Mouse (Mus musculus) liver, embryonic 14.5 days (tissue): ENCODE measurements around the gene Gnpat. TPM values are rescaled to one million over a fixed set of nuclear protein-coding genes. Genes with fewer than 3 reads are reported as not detected.

Source experiments
- ATAC-seq: fragments of 200-750 bp; cut with Nextera tagmentation; 2 replicates; pipeline ENCODE4 v1.8.0; 2017; ENCODE audit warnings: moderate number of reproducible peaks, mild to moderate bottlenecking, moderate library complexity; ENCODE audit not compliant: insufficient read depth
- DNase-seq, 3 experiments: peaks; one replicate each; pipeline ENCODE4 v3.0.0-alpha.2; 2012 to 2013; ENCODE audit warnings: low read depth in 3 of 3, low spot score in 3 of 3
- H3K27ac ChIP-seq: fragments of 300-500 bp; sonication (generic); 2 replicates; pipeline ENCODE4 v1.5.1; 2014; ENCODE audit warnings: moderate library complexity, mild to moderate bottlenecking, control low read depth, inconsistent platforms
- H3K27me3 ChIP-seq: fragments of 300-500 bp; sonication (generic); 2 replicates; pipeline ENCODE4 v1.6.1; 2014; ENCODE audit warnings: mild to moderate bottlenecking, low read length, moderate library complexity; ENCODE audit not compliant: control insufficient read depth, insufficient read depth
- H3K36me3 ChIP-seq: fragments of 300-500 bp; sonication (generic); replicated peaks from 2 replicates; pipeline ENCODE4 v1.6.1; 2014; ENCODE audit warnings: low read depth; ENCODE audit not compliant: control insufficient read depth, insufficient read depth
- H3K4me1 ChIP-seq, 2 experiments: fragments of 200-500 bp in 1 of 2; fragments of 300-500 bp in 1 of 2; sonication (generic) in 1 of 2; replicated peaks; 2 replicates each; pipeline ENCODE4 v1.6.1; 2012 to 2014; ENCODE audit warnings: antibody characterized with exemption in 1 of 2, inconsistent platforms in 1 of 2, low read length in 1 of 2; ENCODE audit not compliant: control insufficient read depth in 2 of 2, insufficient read depth in 2 of 2
- H3K4me2 ChIP-seq: fragments of 300-500 bp; sonication (generic); 2 replicates; pipeline ENCODE4 v1.6.1; 2014; ENCODE audit warnings: low read depth, mild to moderate bottlenecking, control low read depth, moderate library complexity
- H3K4me3 ChIP-seq, 2 experiments: fragments of 200-500 bp in 1 of 2; fragments of 300-500 bp in 1 of 2; sonication (generic) in 1 of 2; 2 replicates each; pipeline ENCODE4 v1.5.1; 2012 to 2014; ENCODE audit warnings: low read depth in 2 of 2, low read length in 2 of 2, mild to moderate bottlenecking in 2 of 2, control low read depth in 1 of 2, inconsistent platforms in 1 of 2, moderate library complexity in 1 of 2; ENCODE audit not compliant: insufficient read depth in 1 of 2
- H3K9ac ChIP-seq: fragments of 300-500 bp; sonication (generic); replicated peaks from 2 replicates; pipeline ENCODE4 v1.6.1; 2014; ENCODE audit warnings: mild to moderate bottlenecking, control low read depth, moderate library complexity
- H3K9me3 ChIP-seq: fragments of 300-500 bp; sonication (generic); 2 replicates; pipeline ENCODE4 v1.6.1; 2016; ENCODE audit warnings: low read length, mixed read lengths; ENCODE audit not compliant: control insufficient read depth
- CTCF ChIP-seq: IDR thresholded peaks from 2 replicates; pipeline ENCODE4 v1.5.1; 2016; ENCODE audit warnings: antibody characterized with exemption, low read depth, control low read depth
- EP300 ChIP-seq: IDR thresholded peaks from 2 replicates; pipeline ENCODE4 v1.6.1; 2016; ENCODE audit warnings: antibody characterized with exemption, low read depth
- WGBS: fragments of 180-500 bp; shearing (Covaris S2); extraction: QIAGEN DNeasy Blood & Tissue Kit; methylation state at CpG from one replicate; pipeline ENCODE4 v1.1.7; 2014; ENCODE audit not compliant: insufficient replicate concordance; 5-methylcytosine and 5-hydroxymethylcytosine counted together
- polyA plus RNA-seq, 2 experiments: library from polyadenylated mRNA; depleted of rRNA in 1 of 2; stranded (reverse) in 1 of 2; unstranded in 1 of 2; fragments of >200 nt; fragmentation: Nextera tagmentation in 1 of 2; extraction: Ambion mirVana in 1 of 2; gene quantifications; 2 replicates each; pipeline versions ENCODE4 v1.2.1 to v1.2.3; 2012 to 2014

Gnpat gene
- polyA plus RNA-seq, 2 experiments: 35.7 to 39.0 TPM

DNA sequence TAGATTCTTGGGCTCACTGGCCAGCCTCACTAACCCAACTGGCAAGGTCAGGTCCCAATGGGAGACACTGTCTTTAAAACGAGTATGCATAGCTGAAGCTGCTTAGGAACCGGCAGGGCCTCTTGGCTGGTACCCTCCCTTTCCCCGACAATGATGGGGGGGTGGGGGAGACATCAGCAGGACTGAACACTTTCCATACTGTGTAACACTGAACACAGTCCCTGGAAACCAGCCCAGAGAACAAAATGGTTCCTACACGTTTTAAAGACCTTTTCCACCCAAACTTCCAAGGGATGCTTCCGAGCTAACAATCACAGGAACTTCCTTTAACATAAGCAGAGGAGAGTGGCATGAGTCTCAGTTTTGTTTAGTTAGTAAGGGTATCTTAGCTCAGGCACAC is 72.3 kb downstream of the Gnpat start:
- WGBS: 63% methylated on average over 5 of the region's 5 CpGs
- Histone ChIP-seq H3K4me2 (no peak overlapping the region), H3K27me3 (no peaks in the 10 kb centered on the region), H3K36me3 (no peaks in the 10 kb centered on the region), H3K27ac (no peak overlapping the region), H3K4me1 (no peaks in the 10 kb centered on the region), H3K9ac (no peak overlapping the region), H3K9me3 (no peaks in the 10 kb centered on the region), H3K4me3 (no peak overlapping the region)
- TF ChIP-seq CTCF (no peak), EP300 (no peak)
- no peak for ATAC-seq
- DNase-seq: no peak

DNA sequence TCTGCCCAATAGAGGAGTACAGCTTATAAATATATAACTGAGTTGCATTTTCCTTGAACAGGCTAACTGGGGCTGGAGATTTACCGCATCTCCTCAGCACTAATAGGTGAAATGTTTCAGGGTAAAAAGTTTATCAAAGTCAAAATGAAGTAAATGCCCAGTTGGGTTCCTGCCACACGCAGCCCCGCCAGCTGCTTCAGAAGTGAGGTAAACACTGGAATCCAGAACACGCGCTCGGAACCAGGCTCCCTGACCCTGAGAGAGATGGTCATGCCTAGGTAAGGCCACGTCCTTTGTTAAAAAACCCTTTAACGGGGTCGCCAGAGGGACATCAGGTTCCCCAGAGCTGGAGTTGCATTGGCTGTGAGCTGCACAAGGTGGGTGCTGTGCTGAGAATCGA is 73.9 kb downstream of the Gnpat start:
- Histone ChIP-seq H3K36me3 (no peaks in the 10 kb centered on the region), H3K27me3 (no peaks in the 10 kb centered on the region), H3K9me3 (no peaks in the 10 kb centered on the region), H3K9ac (no peak overlapping the region), H3K4me3 (no peak overlapping the region), H3K4me1 (no peaks in the 10 kb centered on the region), H3K27ac (no peak overlapping the region), H3K4me2 (no peak overlapping the region)
- WGBS: 82% methylated on average over 10 of the region's 10 CpGs
- DNase-seq (no peak), ATAC-seq (no peak)
- TF ChIP-seq CTCF (no peak), EP300 (no peak)

GRCm38 (mm10) chr8:124937293-124937692 is 74.5 kb downstream of the Gnpat start:
- H3K4me1 ChIP-seq: no peaks in the 10 kb centered on the region
- no peaks in the 10 kb centered on the region for H3K27me3 ChIP-seq
- no peak overlapping the region for H3K9ac ChIP-seq
- H3K27ac ChIP-seq: no peak overlapping the region
- no peaks in the 10 kb centered on the region for H3K9me3 ChIP-seq
- H3K4me2 ChIP-seq: no peak overlapping the region
- no peak overlapping the region for H3K4me3 ChIP-seq
- DNase-seq (no peak), ATAC-seq (no peak)
- 74% methylated on average over 4 of the region's 4 CpGs for WGBS
- no peaks in the 10 kb centered on the region for H3K36me3 ChIP-seq
- TF ChIP-seq CTCF: no peak
- TF ChIP-seq EP300: no peak

Other genes with a start within 250 kb of the Gnpat start
- gene 2310022B05Rik, start 199.7 kb upstream of the Gnpat start, polyA plus RNA-seq (2012; rRNA removed): 8.2 and 8.7 TPM in 2 replicates
- gene 2310022B05Rik, start 199.7 kb upstream of the Gnpat start, polyA plus RNA-seq (2014; fragmentation: Nextera tagmentation; extraction: Ambion mirVana): 5.5 and 7.7 TPM in 2 replicates
- gene Ttc13, start 141.1 kb upstream of the Gnpat start, polyA plus RNA-seq (2012; rRNA removed): 7.3 and 12.0 TPM in 2 replicates
- gene Ttc13, start 141.1 kb upstream of the Gnpat start, polyA plus RNA-seq (2014; fragmentation: Nextera tagmentation; extraction: Ambion mirVana): 18.3 and 19.4 TPM in 2 replicates
- 5.5 and 6.0 TPM in 2 replicates for gene Arv1, start 140.9 kb upstream of the Gnpat start, polyA plus RNA-seq (2012; rRNA removed)
- 4.2 and 5.1 TPM in 2 replicates for gene Arv1, start 140.9 kb upstream of the Gnpat start, polyA plus RNA-seq (2014; fragmentation: Nextera tagmentation; extraction: Ambion mirVana)
- 2.0 and 2.2 TPM in 2 replicates for gene Fam89a, start 111.2 kb upstream of the Gnpat start, polyA plus RNA-seq (2012; rRNA removed)
- gene Fam89a, start 111.2 kb upstream of the Gnpat start, polyA plus RNA-seq (2014; fragmentation: Nextera tagmentation; extraction: Ambion mirVana): 2.5 and 2.7 TPM in 2 replicates
- gene Trim67, start 69.9 kb upstream of the Gnpat start, polyA plus RNA-seq (2012; rRNA removed): 0.03 and 0.11 TPM in 2 replicates
- gene Trim67, start 69.9 kb upstream of the Gnpat start, polyA plus RNA-seq (2014; fragmentation: Nextera tagmentation; extraction: Ambion mirVana): 0.03 and 0.05 TPM in 2 replicates
- gene 2810004N23Rik, start 87 bp downstream of the Gnpat start, polyA plus RNA-seq (2012; rRNA removed): 8.9 and 13.5 TPM in 2 replicates
- gene 2810004N23Rik, start 87 bp downstream of the Gnpat start, polyA plus RNA-seq (2014; fragmentation: Nextera tagmentation; extraction: Ambion mirVana): 17.9 and 18.2 TPM in 2 replicates
- gene Exoc8, start 34.7 kb downstream of the Gnpat start, polyA plus RNA-seq (2012; rRNA removed): 2.6 and 3.7 TPM in 2 replicates
- 2.4 and 2.6 TPM in 2 replicates for gene Exoc8, start 34.7 kb downstream of the Gnpat start, polyA plus RNA-seq (2014; fragmentation: Nextera tagmentation; extraction: Ambion mirVana)
- 4.8 and 7.0 TPM in 2 replicates for gene Sprtn, start 34.9 kb downstream of the Gnpat start, polyA plus RNA-seq (2012; rRNA removed)
- 4.9 and 5.0 TPM in 2 replicates for gene Sprtn, start 34.9 kb downstream of the Gnpat start, polyA plus RNA-seq (2014; fragmentation: Nextera tagmentation; extraction: Ambion mirVana)
- gene Egln1, start 86.3 kb downstream of the Gnpat start, polyA plus RNA-seq (2012; rRNA removed): 4.2 and 5.5 TPM in 2 replicates
- gene Egln1, start 86.3 kb downstream of the Gnpat start, polyA plus RNA-seq (2014; fragmentation: Nextera tagmentation; extraction: Ambion mirVana): 3.3 and 3.9 TPM in 2 replicates
- 21.5 and 31.3 TPM in 2 replicates for gene Tsnax, start 150.0 kb downstream of the Gnpat start, polyA plus RNA-seq (2012; rRNA removed)
- gene Tsnax, start 150.0 kb downstream of the Gnpat start, polyA plus RNA-seq (2014; fragmentation: Nextera tagmentation; extraction: Ambion mirVana): 41.1 and 43.3 TPM in 2 replicates
- 0.16 and 0.17 TPM in 2 replicates for gene Disc1, start 191.2 kb downstream of the Gnpat start, polyA plus RNA-seq (2012; rRNA removed)
- gene Disc1, start 191.2 kb downstream of the Gnpat start, polyA plus RNA-seq (2014; fragmentation: Nextera tagmentation; extraction: Ambion mirVana): 0.11 and 0.28 TPM in 2 replicates